Mouse (Mus musculus): ENCODE results near the gene Mapk14. TPM values are rescaled to one million over a fixed set of nuclear protein-coding genes. Genes with fewer than 3 reads are reported as not detected.

Mapk14 gene
- 21.0 and 22.4 TPM in 2 replicates for polyA plus RNA-seq (2015; fragmentation: Nextera tagmentation; extraction: Ambion mirVana)

GRCm38 (mm10) chr17:28690776-28691686 is at the start of gene Mapk14:
Mapk14 (plus strand) TSS chr17:28691329.

GRCm38 (mm10) chr17:28689586-28690283 is 1.4 kb upstream of the Mapk14 start, which contains the start of gene Slc26a8:
Slc26a8 (minus strand) TSS chr17:28690233.

DNA sequence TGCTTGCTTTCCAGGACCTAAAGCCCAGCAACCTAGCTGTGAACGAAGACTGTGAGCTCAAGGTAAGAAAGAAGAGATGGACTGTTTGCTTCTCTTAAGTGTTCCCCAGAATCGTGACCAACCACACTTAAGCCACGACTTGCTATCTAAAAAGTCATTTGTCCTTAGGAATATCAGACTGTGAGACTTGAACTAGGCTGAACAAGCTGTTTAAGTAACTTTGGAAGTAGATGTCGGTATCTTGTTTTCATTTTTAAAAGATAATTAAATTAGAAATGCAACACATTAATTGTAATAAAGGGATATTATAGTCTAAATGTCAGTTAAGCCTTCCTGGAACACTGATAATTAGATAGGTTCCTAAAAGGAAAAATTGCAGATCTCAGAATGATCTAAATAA is 34.7 kb downstream of the Mapk14 start, which contains the start of gene AC170998.1:
Gene AC170998.1, plus strand, starts transcription at position 301 of the 400 bp plus-strand sequence.

DNA sequence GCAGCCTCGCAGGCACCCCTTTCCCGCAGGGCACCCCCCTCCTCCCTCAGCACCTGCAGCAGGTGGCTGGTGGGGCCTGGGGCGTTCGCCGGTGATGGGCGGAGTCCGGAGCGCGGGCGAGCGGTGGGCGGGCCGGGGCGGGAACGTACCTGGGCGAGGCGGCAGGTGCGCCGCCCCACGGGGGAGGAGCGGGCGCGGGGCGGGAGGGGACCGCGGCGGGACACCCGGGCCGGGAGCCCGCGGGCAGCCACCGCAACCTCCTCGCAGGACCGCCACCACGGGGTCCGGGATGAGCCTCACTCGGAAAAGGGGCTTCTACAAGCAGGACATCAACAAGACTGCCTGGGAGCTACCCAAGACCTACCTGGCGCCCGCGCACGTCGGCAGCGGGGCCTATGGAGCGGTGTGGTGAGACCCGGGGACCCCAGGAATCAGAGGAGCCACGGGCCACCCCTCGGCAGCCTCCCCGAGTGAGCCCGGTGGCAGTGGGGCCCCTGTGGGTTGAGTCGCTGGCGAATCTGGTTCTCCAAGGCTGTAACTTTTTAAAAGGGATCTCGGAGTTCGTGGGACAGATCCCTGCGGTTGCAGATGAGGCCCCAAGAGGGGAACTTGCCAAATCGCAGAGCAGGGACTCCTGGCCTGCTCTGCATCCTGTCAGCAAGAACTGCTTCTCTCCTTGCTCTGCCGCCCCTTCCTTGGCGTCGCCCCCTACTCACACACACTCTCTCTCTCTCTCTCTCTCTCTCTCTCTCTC is 78.2 kb downstream of the Mapk14 start, which contains the start of gene Mapk13:
Gene Mapk13, plus strand, starts transcription at position 177 of the 754 bp plus-strand sequence.

Other genes starting within 250 kb of the Mapk14 start
- 17.4 TPM in 2 replicates for gene Fkbp5, start 173.8 kb upstream of the Mapk14 start, polyA plus RNA-seq (2015; fragmentation: Nextera tagmentation; extraction: Ambion mirVana)
- not detected in 2 replicates for gene Armc12, start 160.5 kb upstream of the Mapk14 start, polyA plus RNA-seq (2015; fragmentation: Nextera tagmentation; extraction: Ambion mirVana)
- not detected in 2 replicates for gene Clpsl2, start 141.9 kb upstream of the Mapk14 start, polyA plus RNA-seq (2015; fragmentation: Nextera tagmentation; extraction: Ambion mirVana)
- not detected in 2 replicates for gene Clps, start 130.6 kb upstream of the Mapk14 start, polyA plus RNA-seq (2015; fragmentation: Nextera tagmentation; extraction: Ambion mirVana)
- 27.5 and 31.4 TPM in 2 replicates for gene Lhfpl5, start 115.7 kb upstream of the Mapk14 start, polyA plus RNA-seq (2015; fragmentation: Nextera tagmentation; extraction: Ambion mirVana)
- gene Srpk1, start 68.6 kb upstream of the Mapk14 start, polyA plus RNA-seq (2015; fragmentation: Nextera tagmentation; extraction: Ambion mirVana), result 91.1 and 96.2 TPM in 2 replicates
- 0.84 and 1.4 TPM in 2 replicates for gene Slc26a8, start 1.1 kb upstream of the Mapk14 start, polyA plus RNA-seq (2015; fragmentation: Nextera tagmentation; extraction: Ambion mirVana)
- 1.6 and 2.3 TPM in 2 replicates for gene AC170998.1, start 34.8 kb downstream of the Mapk14 start, polyA plus RNA-seq (2015; fragmentation: Nextera tagmentation; extraction: Ambion mirVana)
- 0.73 and 1.0 TPM in 2 replicates for gene Mapk13, start 78.0 kb downstream of the Mapk14 start, polyA plus RNA-seq (2015; fragmentation: Nextera tagmentation; extraction: Ambion mirVana)
- gene Brpf3, start 109.8 kb downstream of the Mapk14 start, polyA plus RNA-seq (2015; fragmentation: Nextera tagmentation; extraction: Ambion mirVana), result 6.2 and 7.4 TPM in 2 replicates
- 0.10 and 0.12 TPM in 2 replicates for gene Pnpla1, start 167.1 kb downstream of the Mapk14 start, polyA plus RNA-seq (2015; fragmentation: Nextera tagmentation; extraction: Ambion mirVana)
- 1.1 and 1.7 TPM in 2 replicates for gene 4930539E08Rik, start 224.0 kb downstream of the Mapk14 start, polyA plus RNA-seq (2015; fragmentation: Nextera tagmentation; extraction: Ambion mirVana)